Mouse (Mus musculus) spleen, adult 2 months (tissue): ENCODE measurements at regions not wholly inside any gene's neighbourhood (a gene's known extent, or its start where the extent isn't known, plus 50 kb on each side); places are given as distances from the start of the nearest gene placed in this dataset.

Experiments
- DNase-seq, 2 experiments: peaks; one replicate each; pipeline versions ENCODE4 v3.0.0 to v3.0.0-alpha.2; 2012 to 2021; ENCODE audit warnings: low spot score in 2 of 2, low read depth in 1 of 2
- H3K27ac ChIP-seq: fragments of 200-500 bp; 2 replicates; pipeline ENCODE4 v1.5.1; 2012; ENCODE audit warnings: low read length, inconsistent platforms; ENCODE audit not compliant: insufficient read depth
- H3K27me3 ChIP-seq: fragments of 200-500 bp; 2 replicates; pipeline ENCODE4 v1.6.1; 2012; ENCODE audit warnings: mild to moderate bottlenecking, moderate library complexity, low read length, inconsistent platforms; ENCODE audit not compliant: control insufficient read depth, insufficient read depth
- H3K36me3 ChIP-seq: fragments of 200-500 bp; 2 replicates; pipeline ENCODE4 v1.6.1; 2012; ENCODE audit warnings: mild to moderate bottlenecking, low read length, inconsistent platforms; ENCODE audit not compliant: control insufficient read depth, insufficient read depth
- H3K4me1 ChIP-seq: fragments of 200-500 bp; 2 replicates; pipeline ENCODE4 v1.6.1; 2011; ENCODE audit warnings: inconsistent platforms; ENCODE audit not compliant: control insufficient read depth, insufficient read depth, insufficient read length
- H3K4me3 ChIP-seq: fragments of 200-500 bp; 2 replicates; pipeline ENCODE4 v1.5.1; 2011; ENCODE audit warnings: mild to moderate bottlenecking, inconsistent platforms; ENCODE audit not compliant: insufficient read depth, insufficient read length; ENCODE audit errors: extremely low read depth
- CTCF ChIP-seq: fragments of 200-500 bp; IDR thresholded peaks from 2 replicates; pipeline ENCODE4 v1.5.1; 2011; ENCODE audit warnings: mild to moderate bottlenecking, inconsistent platforms; ENCODE audit not compliant: insufficient read depth, insufficient read length, insufficient replicate concordance; ENCODE audit errors: extremely low read depth
- POLR2A ChIP-seq: fragments of 200-500 bp; IDR thresholded peaks from 2 replicates; pipeline ENCODE4 v1.6.1; 2011; ENCODE audit warnings: low read depth, low read length, inconsistent platforms
- WGBS: fragments of 180-500 bp; shearing (Covaris S2); methylation state at CpG from one replicate; pipeline ENCODE4 v1.1.7; 2018; 5-methylcytosine and 5-hydroxymethylcytosine counted together

GRCm38 (mm10) chr2:75423872-75424271, 235.2 kb upstream of the Hnrnpa3 start:
- DNase-seq, result no peak
- no peak overlapping the region for H3K27ac ChIP-seq
- no peaks in the 10 kb centered on the region for H3K27me3 ChIP-seq
- H3K4me1 ChIP-seq, result no peaks in the 10 kb centered on the region
- WGBS, result 42% methylated on average over 5 of the region's 5 CpGs
- TF ChIP-seq CTCF (no peak), POLR2A (no peak)
- H3K4me3 ChIP-seq, result no peak overlapping the region
- no peaks in the 10 kb centered on the region for H3K36me3 ChIP-seq

GRCm38 (mm10) chr2:75424363-75424762, 234.7 kb upstream of the Hnrnpa3 start:
- WGBS, result 66% methylated on average over 7 of the region's 7 CpGs
- Histone ChIP-seq H3K27ac (no peak overlapping the region), H3K36me3 (no peaks in the 10 kb centered on the region), H3K4me3 (no peak overlapping the region), H3K27me3 (no peaks in the 10 kb centered on the region), H3K4me1 (no peaks in the 10 kb centered on the region)
- TF ChIP-seq POLR2A, result no peak
- no peak for TF ChIP-seq CTCF
- no peak for DNase-seq

- WGBS, result 81% methylated on average over 14 of the region's 14 CpGs
Observed at GRCm38 (mm10) chr2:75424911-75425310, 234.2 kb upstream of the Hnrnpa3 start.

GRCm38 (mm10) chr2:75425384-75425783, 233.7 kb upstream of the Hnrnpa3 start:
- Histone ChIP-seq H3K4me1 (no peaks in the 10 kb centered on the region), H3K27me3 (no peaks in the 10 kb centered on the region), H3K27ac (no peak overlapping the region), H3K36me3 (no peaks in the 10 kb centered on the region), H3K4me3 (no peak overlapping the region)
- 74% methylated on average over 7 of the region's 7 CpGs for WGBS
- TF ChIP-seq CTCF (no peak), POLR2A (no peak)
- DNase-seq, result no peak

More at GRCm38 (mm10) chr2:75424911-75425310, 234.2 kb upstream of the Hnrnpa3 start:
- H3K27me3 ChIP-seq, result no peaks in the 10 kb centered on the region
- DNase-seq, result no peak
- no peak overlapping the region for H3K4me3 ChIP-seq
- H3K4me1 ChIP-seq, result no peaks in the 10 kb centered on the region
- no peak for TF ChIP-seq CTCF
- no peak for TF ChIP-seq POLR2A
- no peaks in the 10 kb centered on the region for H3K36me3 ChIP-seq
- no peak overlapping the region for H3K27ac ChIP-seq

GRCm38 (mm10) chr2:75425791-75426190, 233.3 kb upstream of the Hnrnpa3 start:
- TF ChIP-seq POLR2A (no peak), CTCF (no peak)
- no peaks in the 10 kb centered on the region for H3K36me3 ChIP-seq
- 89% methylated on average over 9 of the region's 9 CpGs for WGBS
- no peak overlapping the region for H3K27ac ChIP-seq
- DNase-seq, result no peak
- no peaks in the 10 kb centered on the region for H3K4me1 ChIP-seq
- no peaks in the 10 kb centered on the region for H3K27me3 ChIP-seq
- H3K4me3 ChIP-seq, result no peak overlapping the region

- H3K36me3 ChIP-seq, result no peaks in the 10 kb centered on the region
- no peaks in the 10 kb centered on the region for H3K4me1 ChIP-seq
- no peaks in the 10 kb centered on the region for H3K27me3 ChIP-seq
- TF ChIP-seq CTCF, result no peak
- TF ChIP-seq POLR2A, result no peak
- DNase-seq, result no peak
- WGBS, result 93% methylated on average over 4 of the region's 4 CpGs
- H3K4me3 ChIP-seq, result no peak overlapping the region
- H3K27ac ChIP-seq, result no peak overlapping the region
Observed at GRCm38 (mm10) chr2:75427936-75428458, 231.1 kb upstream of the Hnrnpa3 start.

GRCm38 (mm10) chr2:75430161-75430940, 228.7 kb upstream of the Hnrnpa3 start:
- H3K27ac ChIP-seq, result no peak overlapping the region
- H3K4me3 ChIP-seq, result no peak overlapping the region
- H3K4me1 ChIP-seq, result no peaks in the 10 kb centered on the region
- DNase-seq, result no peak
- no peaks in the 10 kb centered on the region for H3K27me3 ChIP-seq
- no peaks in the 10 kb centered on the region for H3K36me3 ChIP-seq
- WGBS, result 83% methylated on average over 4 of the region's 4 CpGs
- TF ChIP-seq POLR2A, result no peak
- TF ChIP-seq CTCF, result no peak

- H3K4me1 ChIP-seq, result no peaks in the 10 kb centered on the region
- 86% methylated on average over 6 of the region's 6 CpGs for WGBS
- no peak for DNase-seq
- no peak overlapping the region for H3K4me3 ChIP-seq
- TF ChIP-seq POLR2A (no peak), CTCF (no peak)
- H3K27me3 ChIP-seq, result no peaks in the 10 kb centered on the region
- no peaks in the 10 kb centered on the region for H3K36me3 ChIP-seq
- no peak overlapping the region for H3K27ac ChIP-seq
Observed at GRCm38 (mm10) chr2:75431981-75432380, 227.1 kb upstream of the Hnrnpa3 start.
